Mouse (Mus musculus) left cerebral cortex, adult 2 months (tissue): ENCODE measurements around the gene Hoxa3. TPM values are rescaled to one million over a fixed set of nuclear protein-coding genes. Genes with fewer than 3 reads are reported as not detected.
A peak's percentile ranks its signal among the peaks of the same experiment; 100 is the strongest.

Experiments
- DNase-seq, 2 experiments: peaks; one replicate each; pipeline ENCODE4 v3.0.0; 2021 to 2022; ENCODE audit warnings: low spot score in 2 of 2, mixed read lengths in 1 of 2; ENCODE audit errors: extremely low spot score in 1 of 2
- H3K27ac ChIP-seq: fragments of 200-600 bp; 2 replicates; pipeline ENCODE4 v1.8.1; 2022
- H3K4me3 ChIP-seq: fragments of 200-600 bp; 2 replicates; pipeline ENCODE4 v1.8.1; 2022
- CTCF ChIP-seq: fragments of 200-600 bp; IDR thresholded peaks from 2 replicates; pipeline ENCODE4 v1.8.1; 2022; ENCODE audit warnings: antibody characterized with exemption, mild to moderate bottlenecking, moderate library complexity
- intact Hi-C: fragments of 180-260 bp; cut with DNase I; formaldehyde crosslinking; loops from one replicate; pipeline ENCODE4 v1.15.1; 2025
- total RNA-seq, 2 experiments: library from RNA; stranded (reverse); gene quantifications; 2 replicates each; pipeline ENCODE4 v1.2.3; 2021

Gene Hoxa3
- total RNA-seq, 2 experiments from 2014 or later: not detected

DNA sequence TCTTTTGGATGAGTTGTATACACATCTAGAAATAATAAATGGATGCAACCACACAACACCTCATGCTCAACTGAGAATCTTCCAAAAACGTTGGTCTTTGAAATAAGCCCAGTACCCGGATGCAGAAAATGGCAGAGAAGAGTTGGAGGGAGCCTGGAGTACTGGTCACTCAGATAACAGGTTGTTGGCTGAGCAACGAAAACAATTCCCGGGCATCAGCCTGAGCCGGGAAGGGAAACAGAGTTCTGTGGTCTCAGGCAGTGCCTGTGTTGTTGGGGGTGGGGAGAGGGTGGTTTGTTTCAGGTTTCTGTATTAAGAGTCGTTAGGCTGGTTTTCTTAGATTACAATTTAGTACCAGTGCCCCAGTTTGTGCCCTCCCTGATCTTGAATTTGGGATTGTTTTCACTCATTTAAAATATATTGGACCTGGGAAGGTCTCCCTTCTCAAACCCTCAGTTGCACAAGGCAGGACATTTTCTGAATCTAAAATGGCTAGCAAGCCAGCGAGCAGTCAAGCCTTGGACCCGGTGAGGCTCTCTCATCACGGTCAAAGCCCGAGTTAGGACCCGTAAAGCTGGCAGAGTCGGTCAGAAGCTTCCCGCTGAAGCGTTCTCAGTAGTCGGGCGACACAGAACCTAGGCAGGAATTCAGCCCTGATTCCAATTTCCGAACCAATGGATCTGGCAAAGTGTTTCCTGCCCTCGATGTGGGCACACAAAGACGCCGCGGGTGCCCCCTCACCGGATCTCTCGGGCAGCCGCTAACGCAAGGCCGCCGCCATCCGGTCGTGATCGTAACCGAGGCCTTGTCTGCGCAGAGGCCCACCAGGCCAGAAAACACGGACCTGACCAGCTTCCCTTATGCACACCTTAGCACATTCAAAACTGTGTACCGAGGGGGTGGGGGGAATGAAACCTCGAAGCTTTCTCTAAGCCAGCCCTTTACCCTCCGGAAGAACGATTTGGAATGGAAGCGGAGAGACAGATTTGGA, 15.6 kb upstream of the Hoxa3 start:
- no peak for DNase-seq
- no peak for TF ChIP-seq CTCF
- no peak overlapping the region for H3K27ac ChIP-seq
- H3K4me3 ChIP-seq: no peak overlapping the region
- intact Hi-C loops: loop anchor here (10.0 kb wide), 1 partner anchor 844 kb away; no protein-coding TSS in a partner anchor

DNA sequence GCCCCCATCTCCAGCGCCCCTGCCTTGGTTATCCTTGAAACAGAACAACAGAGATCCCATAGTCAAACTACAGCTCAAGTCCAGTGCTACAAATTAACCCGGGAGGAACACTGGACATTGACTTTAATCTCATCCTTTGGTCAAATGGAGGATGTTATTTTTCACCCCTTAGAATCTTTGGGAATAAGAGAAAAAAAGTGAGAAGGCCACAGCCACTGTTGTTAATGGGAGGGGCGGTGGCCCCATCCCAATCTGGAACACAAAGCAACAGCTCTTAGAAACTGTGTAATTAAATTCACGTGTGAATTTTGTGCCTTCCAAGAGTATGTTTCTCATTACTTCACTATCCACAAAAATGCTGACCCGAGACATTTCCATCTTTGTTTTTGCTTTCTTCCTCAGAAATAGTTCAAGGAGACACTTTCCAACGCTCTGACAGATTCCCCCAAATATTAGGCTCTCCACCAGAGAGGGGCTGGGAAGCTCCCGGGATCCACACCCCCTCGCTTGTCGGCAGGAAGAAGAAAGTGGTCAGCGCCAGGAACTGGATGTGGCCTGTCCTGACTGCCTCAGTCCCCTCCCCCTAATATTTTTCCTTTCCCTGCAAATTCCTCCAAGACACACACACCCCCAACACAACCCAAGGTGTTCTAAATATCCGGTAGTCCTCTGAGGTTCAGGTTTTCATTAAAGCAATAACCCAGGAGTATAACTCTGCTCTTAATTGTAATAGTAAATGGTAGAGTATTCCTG, 14.5 kb upstream of the Hoxa3 start:
- H3K27ac ChIP-seq: no peak overlapping the region

DNA sequence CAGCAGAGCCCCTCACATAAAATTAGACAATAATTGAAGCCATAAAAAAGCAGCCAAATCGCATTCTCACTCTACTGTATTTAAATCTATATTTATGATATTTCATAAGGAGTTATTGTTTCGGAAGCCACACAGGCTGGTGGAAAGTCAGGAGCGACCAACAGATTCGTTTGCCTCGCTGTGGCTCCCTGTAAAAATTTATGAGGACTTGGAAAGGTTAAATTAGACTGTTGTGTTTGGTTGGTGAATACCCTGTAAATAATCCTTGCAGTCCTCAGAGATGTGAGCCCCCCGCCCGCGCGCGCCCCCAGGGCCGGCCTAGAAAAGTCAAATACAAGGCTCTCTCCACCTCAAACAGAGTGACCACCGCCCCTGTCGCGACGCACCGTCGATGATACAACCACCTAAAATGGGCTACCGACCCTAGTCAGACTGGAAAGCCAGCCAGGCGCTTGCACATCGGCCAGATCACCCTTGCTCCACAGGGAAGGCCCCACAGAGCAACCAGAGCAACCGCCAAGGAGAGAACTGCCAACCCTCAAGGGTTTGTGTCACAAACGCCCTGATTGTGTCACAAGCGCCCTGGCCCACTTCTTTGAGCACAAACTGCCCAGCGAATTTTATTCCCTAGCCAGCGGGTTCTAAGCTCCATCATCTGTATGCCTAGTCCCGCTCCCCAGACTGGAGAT, 13.6 kb upstream of the Hoxa3 start:
- H3K4me3 ChIP-seq: no peak overlapping the region
- intact Hi-C loops: loop anchor here (10.0 kb wide), 1 partner anchor 842 kb away; no protein-coding TSS in a partner anchor
- no peak overlapping the region for H3K27ac ChIP-seq
- no peak for DNase-seq
- no peak for TF ChIP-seq CTCF

More for the DNA sequence above, 14.5 kb upstream of the Hoxa3 start:
- no peak for TF ChIP-seq CTCF
- intact Hi-C loops: loop anchor here (10.0 kb wide), 1 partner anchor 843 kb away; no protein-coding TSS in a partner anchor
- DNase-seq: no peak
- no peak overlapping the region for H3K4me3 ChIP-seq

DNA sequence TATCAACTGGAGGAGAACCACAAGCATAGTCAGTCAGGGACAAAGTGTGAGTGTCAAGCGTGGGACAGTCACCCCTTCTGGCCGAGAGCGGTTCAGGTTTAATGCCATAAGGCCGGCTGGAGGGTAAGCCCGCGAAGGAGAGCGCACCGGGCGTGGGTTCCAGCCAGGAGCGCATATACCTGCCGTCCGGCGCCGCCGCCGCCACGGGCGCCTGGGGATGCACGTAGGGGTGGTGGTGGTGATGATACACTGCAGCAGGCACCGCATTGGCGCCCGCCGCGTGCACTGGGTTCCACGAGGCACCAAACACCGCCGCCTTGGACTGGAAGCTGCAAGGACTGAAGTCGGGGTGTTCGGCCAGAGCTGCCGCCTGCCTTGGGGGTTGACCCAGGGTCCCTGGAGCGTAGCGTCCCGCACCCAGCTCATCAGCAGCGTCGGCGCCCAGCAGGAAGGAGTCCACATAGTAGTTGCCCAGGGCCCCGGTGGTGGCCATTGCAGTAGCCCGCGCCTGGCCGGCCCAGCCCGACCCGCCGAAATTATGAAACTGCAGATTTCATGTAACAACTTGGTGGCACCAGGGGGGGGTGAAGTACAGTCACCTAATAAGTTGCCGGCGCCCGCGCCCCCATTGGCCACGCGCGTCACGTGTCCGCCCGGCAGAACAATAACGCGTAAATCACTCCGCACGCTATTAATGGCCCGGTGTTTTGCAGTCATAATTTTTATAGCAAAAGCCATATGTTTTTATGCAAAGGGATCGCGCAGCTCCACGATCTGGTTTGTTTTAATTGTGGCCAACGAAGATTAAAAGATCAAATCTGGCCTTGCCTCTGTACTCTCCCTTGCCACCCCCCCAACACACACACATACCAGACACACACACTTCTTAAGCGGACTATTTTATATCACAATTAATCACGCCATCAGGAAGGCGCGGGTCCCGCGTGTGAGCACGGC, 12.8 kb upstream of the Hoxa3 start:
- no peak for TF ChIP-seq CTCF
- intact Hi-C loops: loop anchor here (10.0 kb wide), 1 partner anchor 841 kb away; no protein-coding TSS in a partner anchor
- no peak for DNase-seq
- H3K4me3 ChIP-seq: no peak overlapping the region
- H3K27ac ChIP-seq: no peak overlapping the region

DNA sequence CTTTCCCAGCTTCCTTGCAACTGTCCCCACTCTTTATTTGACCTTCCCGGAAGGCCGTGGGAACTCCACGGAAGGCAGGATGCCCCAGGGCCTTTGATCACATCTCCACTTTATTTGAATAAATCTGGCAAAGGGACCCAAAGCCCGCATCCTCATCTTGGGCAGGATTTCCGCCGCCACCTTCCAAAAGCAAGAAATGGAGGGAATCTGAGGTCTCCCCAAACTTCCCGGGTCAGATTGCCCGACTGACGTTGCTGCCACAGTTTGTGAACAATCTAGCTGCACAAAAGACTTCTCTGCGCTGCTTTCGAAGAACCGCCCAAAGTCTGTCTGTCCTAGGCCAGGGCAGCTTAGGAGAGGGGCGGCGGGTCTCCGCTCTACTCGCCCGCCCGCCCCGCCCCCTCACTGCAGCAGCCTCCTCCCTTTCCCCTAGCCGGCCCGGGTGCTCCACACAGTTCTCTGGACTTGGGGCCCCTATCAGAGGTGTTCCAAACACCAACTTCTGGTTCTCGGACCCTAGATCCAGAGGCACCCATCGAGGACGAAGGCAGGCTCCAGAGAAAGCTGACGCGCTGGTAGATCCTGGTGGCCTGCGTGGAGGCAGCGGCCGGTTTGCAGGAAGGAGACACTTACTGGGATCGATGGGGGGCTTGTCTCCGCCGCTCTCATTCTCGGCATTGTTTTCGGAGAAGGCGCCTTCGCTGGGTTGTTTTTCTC, 11.9 kb upstream of the Hoxa3 start:
- no peak for DNase-seq
- no peak for TF ChIP-seq CTCF
- H3K4me3 ChIP-seq: no peak overlapping the region
- intact Hi-C loops: loop anchor here (5.0 to 10.0 kb wide), 2 partner anchors 840 to 1418 kb away; no protein-coding TSS in a partner anchor
- H3K27ac ChIP-seq: no peak overlapping the region

DNA sequence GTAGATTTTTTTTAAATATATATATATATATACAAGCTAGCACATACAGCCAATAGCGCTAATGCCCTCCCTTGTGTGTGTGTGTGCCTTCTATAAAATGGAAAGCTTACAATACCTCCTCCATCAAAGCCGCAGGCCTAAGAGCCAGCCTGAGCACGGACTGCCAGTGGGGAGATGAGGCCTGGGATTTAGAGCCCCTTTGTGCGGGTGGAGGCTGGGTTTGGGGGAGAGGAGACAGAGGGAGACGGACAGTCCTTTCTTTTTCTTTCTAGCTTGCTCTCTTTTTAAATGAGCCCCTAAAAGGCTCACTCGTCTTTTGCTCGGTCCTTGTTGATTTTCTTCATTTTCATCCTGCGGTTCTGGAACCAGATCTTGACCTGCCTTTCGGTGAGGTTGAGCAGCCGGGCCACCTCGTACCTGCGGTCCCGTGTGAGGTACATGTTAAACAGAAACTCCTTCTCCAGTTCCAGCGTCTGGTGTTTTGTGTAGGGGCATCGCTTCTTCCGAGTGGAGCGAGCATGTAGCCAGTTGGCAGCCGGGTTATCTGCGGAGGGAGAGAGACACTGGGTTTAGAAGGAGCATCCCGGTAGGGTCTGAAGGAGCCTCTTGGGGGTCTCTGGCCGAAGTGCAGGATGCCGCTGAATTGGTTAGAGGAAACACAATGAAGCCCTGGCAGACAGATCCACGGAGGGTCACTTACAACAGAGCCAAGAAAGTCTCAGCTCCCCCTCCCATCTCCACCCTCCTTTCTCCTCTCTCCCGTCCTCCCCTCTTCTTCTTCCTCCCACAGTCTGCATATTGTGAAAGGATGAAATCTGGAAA, 11.0 kb upstream of the Hoxa3 start:
- DNase-seq: no peak
- TF ChIP-seq CTCF: no peak
- intact Hi-C loops: loop anchor here (5.0 to 10.0 kb wide), 2 partner anchors 839 to 1417 kb away; no protein-coding TSS in a partner anchor
- H3K4me3 ChIP-seq: no peak overlapping the region
- no peak overlapping the region for H3K27ac ChIP-seq

DNA sequence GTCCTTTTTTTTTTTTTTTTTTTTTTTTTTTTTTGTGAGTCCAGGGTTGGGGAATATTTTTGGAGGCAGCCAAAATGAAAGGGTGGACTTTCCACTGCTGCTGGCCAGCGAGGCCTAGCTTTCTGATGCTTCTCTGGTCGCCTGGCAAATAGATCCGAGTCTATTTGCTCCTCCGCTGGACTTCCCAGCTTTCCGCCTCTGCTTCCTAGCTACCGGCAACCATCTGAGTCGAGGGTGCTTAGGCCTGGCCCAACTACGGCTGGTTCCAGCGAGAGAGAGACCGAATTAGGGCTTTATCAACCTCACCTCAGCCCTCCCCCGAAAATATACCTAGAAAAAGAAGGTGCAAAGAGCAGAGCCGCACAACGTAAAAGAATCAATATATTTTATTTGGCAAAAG, 9.6 kb upstream of the Hoxa3 start:
- no peak for TF ChIP-seq CTCF
- intact Hi-C loops: loop anchor here (5.0 to 10.0 kb wide), 2 partner anchors 838 to 1415 kb away; no protein-coding TSS in a partner anchor
- DNase-seq: no peak
- no peak overlapping the region for H3K27ac ChIP-seq
- H3K4me3 ChIP-seq: no peak overlapping the region

DNA sequence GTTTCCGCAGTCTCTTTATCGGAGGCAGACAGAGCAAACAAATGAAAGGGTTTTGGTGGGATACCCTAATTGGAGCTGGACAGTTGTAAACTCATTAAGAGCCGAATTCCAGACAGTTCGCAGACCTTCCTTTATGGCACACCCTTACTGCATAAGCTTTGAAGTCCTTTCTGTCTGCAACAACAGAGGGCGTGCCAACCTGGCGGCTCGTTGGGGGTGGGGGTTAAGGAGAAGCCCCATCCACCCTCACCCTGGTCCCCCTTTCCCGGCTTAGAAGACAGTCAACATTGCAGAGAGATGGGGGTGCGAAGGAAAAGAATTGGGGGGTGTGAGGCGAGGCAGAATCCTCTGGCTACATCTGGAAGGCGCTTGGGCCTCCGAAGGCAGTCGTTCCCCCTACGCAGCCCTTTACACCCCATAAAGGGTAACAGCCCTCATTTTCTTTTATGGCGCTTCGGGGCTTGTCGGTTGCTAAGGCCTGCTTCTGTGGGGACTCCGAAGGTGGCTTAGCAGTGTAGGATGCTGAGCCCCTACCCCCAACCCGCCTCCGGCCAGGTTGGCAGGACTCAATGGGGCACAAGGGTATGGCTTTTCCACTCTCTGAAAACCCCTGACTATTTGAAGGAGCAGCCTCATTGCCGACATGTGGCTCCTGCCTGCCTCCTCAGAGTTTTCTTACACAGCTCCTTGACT, 9.0 kb upstream of the Hoxa3 start:
- TF ChIP-seq CTCF: no peak
- peak overlapping the region; percentile 53 for H3K4me3 ChIP-seq
- intact Hi-C loops: loop anchor here (1.0 to 10.0 kb wide), 4 partner anchors 347 to 1415 kb away; no protein-coding TSS in a partner anchor

More for the DNA sequence above, 9.0 kb upstream of the Hoxa3 start:
- no peak overlapping the region for H3K27ac ChIP-seq
- no peak for DNase-seq
